Mouse (Mus musculus) embryonic facial prominence, embryonic 12.5 days (tissue): ENCODE measurements at regions not wholly inside any gene's neighbourhood (a gene's known extent, or its start where the extent isn't known, plus 50 kb on each side); places are given as distances from the start of the nearest gene placed in this dataset.

Experiments used
- ATAC-seq: fragments of 200-750 bp; cut with Nextera tagmentation; 2 replicates; pipeline ENCODE4 v1.8.0; 2017; ENCODE audit not compliant: insufficient number of reproducible peaks, insufficient read depth, low FRiP score, low TSS enrichment
- H3K27ac ChIP-seq: fragments of 300-500 bp; sonication (generic); 2 replicates; pipeline ENCODE4 v1.5.1; 2016; ENCODE audit warnings: mild to moderate bottlenecking
- H3K27me3 ChIP-seq: fragments of 300-500 bp; sonication (generic); 2 replicates; pipeline ENCODE4 v1.6.1; 2016; ENCODE audit warnings: mild to moderate bottlenecking, moderate library complexity
- H3K36me3 ChIP-seq: fragments of 300-500 bp; sonication (generic); 2 replicates; pipeline ENCODE4 v1.6.1; 2016; ENCODE audit warnings: mild to moderate bottlenecking
- H3K4me1 ChIP-seq: fragments of 300-500 bp; sonication (generic); 2 replicates; pipeline ENCODE4 v1.6.1; 2016
- H3K4me2 ChIP-seq: fragments of 300-500 bp; sonication (generic); replicated peaks from 2 replicates; pipeline ENCODE4 v1.6.1; 2016; ENCODE audit warnings: mild to moderate bottlenecking, moderate library complexity
- H3K4me3 ChIP-seq: fragments of 300-500 bp; sonication (generic); 2 replicates; pipeline ENCODE4 v1.5.1; 2016; ENCODE audit warnings: mild to moderate bottlenecking
- H3K9ac ChIP-seq: fragments of 300-500 bp; sonication (generic); 2 replicates; pipeline ENCODE4 v1.6.1; 2016; ENCODE audit warnings: mild to moderate bottlenecking, moderate library complexity
- H3K9me3 ChIP-seq: fragments of 300-500 bp; sonication (generic); 2 replicates; pipeline ENCODE4 v1.6.1; 2016; ENCODE audit warnings: mild to moderate bottlenecking, moderate library complexity
- WGBS: fragments of 180-500 bp; shearing (Covaris S2); methylation state at CpG from one replicate; pipeline ENCODE4 v1.1.7; 2016; 5-methylcytosine and 5-hydroxymethylcytosine counted together

DNA sequence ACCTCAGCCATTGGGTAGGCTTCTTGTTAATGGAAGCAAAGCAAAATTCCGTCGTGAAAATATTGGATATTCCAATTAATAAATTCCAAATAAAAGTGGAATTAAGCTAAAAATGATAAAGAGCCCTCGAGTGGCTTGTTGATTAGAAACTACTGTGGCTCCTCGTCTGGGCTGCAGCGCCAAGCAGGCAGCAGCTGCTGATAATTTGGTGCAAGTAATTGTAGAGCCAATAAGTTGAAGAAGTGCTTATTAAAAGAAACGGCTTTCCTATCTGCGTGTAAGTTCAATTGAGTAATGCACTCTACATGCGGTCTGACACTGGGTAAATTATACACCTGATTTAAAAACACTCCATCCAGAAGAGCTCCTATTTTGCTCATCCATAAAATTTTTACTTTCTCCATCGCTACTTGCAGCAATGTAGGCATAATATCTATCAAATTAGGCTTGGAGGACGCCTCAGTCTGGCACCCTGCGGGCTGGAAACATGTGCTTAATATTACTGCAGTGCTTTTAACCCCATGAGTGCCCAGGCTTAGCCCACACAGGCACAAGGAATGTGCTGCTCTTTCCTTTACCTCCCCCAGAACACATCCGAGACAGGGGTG is 171.7 kb upstream of the Dnajc19 start:
- no peak overlapping the region for H3K9ac ChIP-seq
- no peak for ATAC-seq
- no peak overlapping the region for H3K27ac ChIP-seq
- H3K36me3 ChIP-seq, result no peaks in the 10 kb centered on the region
- no peak overlapping the region for H3K4me3 ChIP-seq
- no peaks in the 10 kb centered on the region for H3K27me3 ChIP-seq
- no peaks in the 10 kb centered on the region for H3K9me3 ChIP-seq
- WGBS, result 39% methylated on average over 12 of the region's 12 CpGs
- peak overlapping the region; percentile 15 for H3K4me2 ChIP-seq
- H3K4me1 ChIP-seq, result peaks cover 5% of the 10 kb centered on the region; the same call in 1 of the 2 replicates

DNA sequence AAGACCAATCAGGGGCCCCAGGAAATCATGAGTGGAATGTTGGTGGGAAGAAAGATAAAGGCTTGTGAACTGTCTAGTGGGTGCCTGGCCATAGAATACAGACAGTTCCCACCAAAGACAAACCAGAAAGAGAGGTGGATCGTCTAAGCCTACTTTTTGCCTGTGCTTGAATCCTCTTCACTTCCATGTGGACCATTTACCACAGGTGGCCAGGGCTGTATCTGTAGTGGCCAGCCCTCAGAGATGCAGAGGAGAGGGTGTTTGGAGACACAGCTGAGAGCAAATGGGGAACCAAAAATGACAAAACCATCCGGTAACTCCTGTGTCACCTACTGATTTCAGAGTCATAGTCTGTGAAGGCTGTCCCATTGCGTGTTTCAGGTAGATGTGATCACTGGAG is 161.0 kb upstream of the Dnajc19 start:
- H3K9me3 ChIP-seq, result no peaks in the 10 kb centered on the region
- H3K4me2 ChIP-seq, result no peak overlapping the region
- no peak overlapping the region for H3K9ac ChIP-seq
- no peaks in the 10 kb centered on the region for H3K27me3 ChIP-seq
- no peak overlapping the region for H3K4me3 ChIP-seq
- WGBS, result 92% methylated on average over 3 of the region's 3 CpGs
- no peaks in the 10 kb centered on the region for H3K36me3 ChIP-seq
- no peaks in the 10 kb centered on the region for H3K4me1 ChIP-seq
- ATAC-seq, result no peak
- no peak overlapping the region for H3K27ac ChIP-seq

DNA sequence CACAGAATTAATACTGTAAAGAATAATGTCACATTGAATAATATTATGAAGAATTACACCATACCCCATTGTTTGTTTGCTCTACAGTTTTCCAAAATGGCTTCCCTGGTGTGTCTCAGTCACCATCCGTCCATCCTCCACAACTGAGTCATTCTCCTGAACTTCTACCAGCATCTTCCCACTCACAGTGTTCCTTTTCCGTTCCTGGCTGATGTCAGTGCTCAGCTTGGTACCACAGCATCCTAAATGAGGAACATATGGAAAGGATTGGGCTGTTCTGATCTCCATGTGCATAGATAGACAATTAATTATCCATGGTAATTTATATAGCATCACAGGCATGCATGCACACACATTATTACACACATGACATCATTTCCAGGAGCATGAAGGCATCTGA is 158.9 kb upstream of the Dnajc19 start:
- Histone ChIP-seq H3K27ac (no peak overlapping the region), H3K4me2 (no peak overlapping the region), H3K36me3 (no peaks in the 10 kb centered on the region), H3K9ac (no peak overlapping the region), H3K4me3 (no peak overlapping the region), H3K9me3 (no peaks in the 10 kb centered on the region), H3K27me3 (no peaks in the 10 kb centered on the region), H3K4me1 (no peaks in the 10 kb centered on the region)
- WGBS, result 56% methylated on average over 2 of the region's 2 CpGs
- no peak for ATAC-seq

DNA sequence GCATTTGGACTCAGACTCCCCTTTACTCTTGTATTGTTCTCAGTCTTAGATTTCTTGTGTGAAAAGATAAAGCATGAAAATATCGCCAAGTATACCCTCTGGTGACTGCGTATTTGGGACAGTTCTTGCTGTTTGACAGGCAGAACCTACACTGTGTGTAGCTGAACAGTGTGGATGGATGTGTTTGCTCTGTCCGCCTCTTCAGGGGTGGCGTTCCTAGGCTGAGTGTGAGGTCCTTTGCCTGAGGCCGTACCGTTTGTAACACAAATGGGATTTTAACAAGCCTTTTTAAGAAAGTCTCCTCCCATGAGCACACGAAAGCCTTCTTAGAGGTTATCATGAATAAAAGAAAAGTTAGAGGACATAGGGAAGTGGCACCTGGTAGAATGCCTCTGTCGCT is 153.3 kb upstream of the Dnajc19 start:
- H3K4me3 ChIP-seq, result no peak overlapping the region
- H3K27me3 ChIP-seq, result 0 out of 2 replicates have a peak, but pooled peaks cover 8% of the 10 kb centered on the region
- H3K4me2 ChIP-seq, result no peak overlapping the region

DNA sequence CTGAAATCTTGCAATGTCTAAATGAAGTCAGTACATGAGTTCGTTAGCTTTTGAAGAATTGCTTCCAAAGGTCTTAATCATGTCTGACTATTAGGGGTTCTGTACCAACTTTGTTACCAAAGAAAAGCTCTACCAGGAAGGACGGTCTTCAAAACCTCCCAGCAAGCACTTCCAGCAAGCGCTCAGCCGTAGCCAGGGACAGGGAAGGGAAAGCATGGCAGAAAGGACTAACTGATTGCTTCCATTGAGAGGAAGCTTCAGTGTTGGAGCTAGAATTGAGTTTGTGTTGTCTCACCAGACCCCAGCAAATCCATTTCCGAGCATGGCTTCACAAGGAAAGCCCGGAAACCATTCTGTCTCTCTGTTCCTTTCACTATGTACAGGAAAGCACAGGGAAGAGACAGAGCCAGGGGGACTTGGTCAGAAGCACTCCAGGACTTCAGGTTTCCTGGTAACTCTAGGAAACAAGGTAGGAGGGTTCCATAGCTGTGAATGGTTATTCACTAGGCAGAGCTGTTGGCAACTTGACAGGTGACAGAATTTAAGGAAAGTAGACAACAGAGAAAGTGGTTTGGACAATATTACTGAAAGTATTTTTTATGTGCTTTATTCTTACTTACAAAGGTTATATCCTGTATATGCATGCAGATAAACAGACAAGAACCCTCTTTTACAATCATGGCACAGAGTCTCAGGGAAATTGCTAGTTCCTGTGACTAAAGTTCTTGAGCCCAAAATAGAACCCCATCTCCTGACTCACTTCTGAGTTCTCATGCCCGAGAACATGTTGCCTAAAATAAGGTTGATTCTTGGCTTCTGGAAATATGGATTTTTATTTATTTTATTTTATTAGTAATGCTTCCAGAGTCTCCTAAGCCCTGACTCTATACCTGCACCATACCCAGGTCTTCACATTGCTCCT is 151.5 kb upstream of the Dnajc19 start:
- WGBS, result 80% methylated on average over 7 of the region's 7 CpGs
- H3K9ac ChIP-seq, result no peak overlapping the region
- H3K4me2 ChIP-seq, result no peak overlapping the region
- no peak for ATAC-seq
- H3K27me3 ChIP-seq, result 0 out of 2 replicates have a peak, but pooled peaks cover 8% of the 10 kb centered on the region
- H3K4me1 ChIP-seq, result no peaks in the 10 kb centered on the region
- H3K9me3 ChIP-seq, result no peaks in the 10 kb centered on the region
- no peak overlapping the region for H3K27ac ChIP-seq
- H3K36me3 ChIP-seq, result no peaks in the 10 kb centered on the region
- H3K4me3 ChIP-seq, result no peak overlapping the region

More for the DNA sequence above, 153.3 kb upstream of the Dnajc19 start:
- ATAC-seq, result no peak
- H3K27ac ChIP-seq, result no peak overlapping the region
- WGBS, result 47% methylated on average over 8 of the region's 8 CpGs
- no peaks in the 10 kb centered on the region for H3K4me1 ChIP-seq
- no peaks in the 10 kb centered on the region for H3K36me3 ChIP-seq
- H3K9ac ChIP-seq, result no peak overlapping the region
- no peaks in the 10 kb centered on the region for H3K9me3 ChIP-seq

DNA sequence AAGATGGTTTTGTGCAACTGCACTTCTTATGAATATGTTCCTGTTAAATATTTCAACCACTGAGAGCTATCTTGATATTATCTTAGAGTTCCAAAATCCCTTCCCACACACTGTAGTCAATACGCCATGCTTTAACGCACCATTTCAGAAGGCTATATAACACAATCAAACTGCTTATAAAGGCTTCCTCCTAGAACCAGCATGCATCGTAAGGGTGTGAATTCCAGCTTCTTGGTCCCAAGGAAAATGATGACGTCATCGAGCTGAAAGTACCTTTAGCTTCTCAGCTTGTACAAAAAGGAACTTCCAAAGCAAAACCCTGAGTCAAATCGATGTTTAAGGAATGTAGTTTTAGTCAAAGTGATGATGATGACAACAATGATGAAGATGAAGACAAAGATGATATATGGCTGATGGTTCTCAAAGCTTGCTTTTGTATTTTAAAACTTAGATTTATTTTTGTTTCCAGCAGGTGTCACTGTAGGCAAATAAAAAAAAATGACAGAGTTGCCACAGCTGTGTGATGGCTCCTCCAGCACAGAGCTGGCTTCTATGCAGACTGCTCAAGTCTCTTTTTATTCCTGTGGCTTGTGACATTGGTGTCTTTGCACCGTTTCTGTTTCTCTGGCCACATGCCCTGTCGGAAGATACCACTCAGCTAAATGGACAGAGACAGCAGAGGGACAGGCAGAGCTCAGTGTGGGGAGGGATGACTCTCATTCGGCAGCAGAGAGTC is 150.6 kb upstream of the Dnajc19 start:
- no peak overlapping the region for H3K4me3 ChIP-seq
- 67% methylated on average over 9 of the region's 9 CpGs for WGBS
- no peak for ATAC-seq
- no peaks in the 10 kb centered on the region for H3K9me3 ChIP-seq
- H3K4me1 ChIP-seq, result no peaks in the 10 kb centered on the region
- H3K4me2 ChIP-seq, result no peak overlapping the region
- H3K27ac ChIP-seq, result no peak overlapping the region
- no peaks in the 10 kb centered on the region for H3K36me3 ChIP-seq
- 0 out of 2 replicates have a peak, but pooled peaks cover 8% of the 10 kb centered on the region for H3K27me3 ChIP-seq
- H3K9ac ChIP-seq, result no peak overlapping the region

DNA sequence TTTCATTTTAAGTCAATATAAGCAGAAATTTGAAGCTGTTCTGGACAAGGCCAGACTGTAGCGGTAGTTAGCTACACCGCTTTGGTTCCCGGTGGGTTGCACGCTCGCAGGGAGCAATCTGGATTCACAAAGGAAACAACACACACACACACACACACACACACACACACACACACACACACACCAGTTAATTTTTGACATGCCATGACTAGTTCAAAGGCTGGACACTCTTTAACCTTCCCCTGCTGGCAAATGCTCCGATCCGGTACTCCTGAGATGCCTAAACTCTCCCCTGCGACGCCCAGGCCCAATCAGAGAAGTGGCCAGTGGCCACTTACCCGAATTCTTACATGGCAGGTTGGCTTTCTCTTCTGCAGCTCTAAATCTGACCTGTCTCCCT is 141.2 kb upstream of the Dnajc19 start:
- 82% methylated on average over 10 of the region's 10 CpGs for WGBS
- H3K27ac ChIP-seq, result no peak overlapping the region
- no peak overlapping the region for H3K4me3 ChIP-seq
- H3K27me3 ChIP-seq, result no peaks in the 10 kb centered on the region
- H3K36me3 ChIP-seq, result no peaks in the 10 kb centered on the region
- no peak for ATAC-seq
- no peak overlapping the region for H3K9ac ChIP-seq
- H3K4me1 ChIP-seq, result no peaks in the 10 kb centered on the region
- H3K9me3 ChIP-seq, result no peaks in the 10 kb centered on the region
- H3K4me2 ChIP-seq, result no peak overlapping the region

DNA sequence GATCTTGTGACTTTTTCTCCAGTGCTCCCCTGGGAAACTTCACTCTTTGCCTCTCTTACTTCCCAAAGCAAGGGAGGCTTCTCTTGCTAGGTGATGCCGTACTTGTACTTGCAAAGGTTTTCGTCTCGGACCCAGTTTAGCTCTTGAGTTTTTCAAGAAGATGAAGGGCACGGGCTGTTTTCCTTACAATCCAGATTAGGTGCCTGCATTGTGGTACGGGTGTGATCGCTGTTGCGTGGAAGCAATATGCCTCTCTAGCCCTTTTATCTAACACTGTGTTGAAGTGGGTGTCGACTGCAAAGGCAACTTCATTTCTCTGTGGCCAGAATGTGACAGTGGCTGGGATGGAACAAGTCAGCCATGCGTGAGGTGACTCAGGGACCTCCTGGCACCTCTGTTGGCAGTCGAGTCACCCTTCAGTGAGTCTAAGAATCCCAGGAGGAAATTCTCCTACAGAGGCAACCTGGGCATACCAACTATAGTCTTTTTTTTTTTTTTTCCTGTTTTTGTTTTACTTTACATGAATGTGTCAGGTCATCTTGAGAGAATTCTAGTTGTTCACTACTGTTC is 138.7 kb upstream of the Dnajc19 start:
- Histone ChIP-seq H3K9ac (no peak overlapping the region), H3K9me3 (no peaks in the 10 kb centered on the region), H3K27me3 (no peaks in the 10 kb centered on the region), H3K36me3 (no peaks in the 10 kb centered on the region), H3K4me3 (no peak overlapping the region), H3K4me1 (no peaks in the 10 kb centered on the region), H3K4me2 (no peak overlapping the region), H3K27ac (no peak overlapping the region)
- WGBS, result 85% methylated on average over 10 of the region's 10 CpGs
- ATAC-seq, result no peak

DNA sequence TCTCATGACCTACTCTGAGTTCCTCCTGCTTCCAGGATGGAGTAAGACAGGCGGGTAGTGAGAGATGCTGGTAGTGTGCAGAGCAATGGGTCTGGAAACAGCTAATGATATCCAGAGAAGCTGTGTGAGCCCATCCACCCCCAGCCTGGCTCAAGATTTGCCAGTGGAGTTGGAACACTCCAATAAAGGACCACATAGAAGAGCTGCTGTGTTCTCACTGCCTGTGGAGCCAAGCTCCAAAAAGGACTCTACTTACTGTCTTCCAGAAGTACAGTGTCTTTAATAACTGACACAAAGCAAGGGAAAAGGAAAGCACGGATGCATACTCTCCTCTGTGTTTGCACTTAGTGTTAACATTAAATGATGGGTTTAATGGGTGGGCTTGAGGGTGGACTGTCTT is 138.0 kb upstream of the Dnajc19 start:
- ATAC-seq, result no peak
- Histone ChIP-seq H3K9ac (no peak overlapping the region), H3K27me3 (no peaks in the 10 kb centered on the region), H3K4me1 (no peaks in the 10 kb centered on the region), H3K4me2 (no peak overlapping the region), H3K9me3 (no peaks in the 10 kb centered on the region), H3K4me3 (no peak overlapping the region), H3K36me3 (no peaks in the 10 kb centered on the region), H3K27ac (no peak overlapping the region)
- WGBS, result 84% methylated on average over 2 of the region's 2 CpGs

DNA sequence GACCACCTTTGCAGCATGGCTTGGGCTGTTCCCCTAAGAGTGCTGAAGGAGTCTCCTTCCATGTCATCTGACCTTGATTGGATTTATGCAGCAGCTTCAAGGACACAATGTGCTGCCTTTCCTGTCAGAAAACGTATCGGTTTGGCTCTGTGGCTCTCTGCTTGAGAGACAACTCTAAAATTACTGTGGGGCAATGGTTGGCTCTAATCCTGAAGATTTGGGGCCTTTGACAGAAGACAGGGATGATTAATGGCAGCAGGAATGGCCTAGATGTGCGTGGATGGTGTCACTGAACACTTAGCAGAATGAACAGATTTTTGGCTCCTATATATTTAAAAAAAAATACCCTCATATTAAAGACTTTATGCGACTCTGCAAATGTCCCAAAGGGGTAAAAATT is 136.8 kb upstream of the Dnajc19 start:
- Histone ChIP-seq H3K9ac (no peak overlapping the region), H3K27ac (no peak overlapping the region), H3K27me3 (no peaks in the 10 kb centered on the region), H3K36me3 (no peaks in the 10 kb centered on the region), H3K4me3 (no peak overlapping the region), H3K4me2 (no peak overlapping the region), H3K9me3 (no peaks in the 10 kb centered on the region), H3K4me1 (no peaks in the 10 kb centered on the region)
- WGBS, result 80% methylated on average over 4 of the region's 4 CpGs
- ATAC-seq, result no peak

DNA sequence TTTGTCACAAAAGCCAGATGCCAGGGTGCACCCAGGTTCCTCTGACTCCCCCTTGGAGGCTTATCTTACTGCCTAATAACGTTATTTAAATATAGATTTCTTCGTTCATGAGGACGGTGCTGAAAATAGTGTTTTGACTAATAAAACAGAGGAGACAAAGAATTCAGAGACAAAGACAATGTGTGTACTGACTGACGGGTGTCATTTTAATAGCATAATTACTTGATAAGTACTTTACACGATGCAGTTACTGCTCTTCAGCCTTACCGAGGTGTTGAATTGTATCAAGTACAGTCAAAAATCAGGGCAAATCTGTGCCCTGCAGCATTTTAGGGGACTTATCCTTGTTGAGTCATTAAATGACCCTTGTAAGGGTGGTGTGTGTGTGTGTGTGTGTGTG is 133.1 kb upstream of the Dnajc19 start:
- no peak overlapping the region for H3K4me3 ChIP-seq
- H3K36me3 ChIP-seq, result no peaks in the 10 kb centered on the region
- 0 out of 2 replicates have a peak, but pooled peaks cover 6% of the 10 kb centered on the region for H3K9me3 ChIP-seq
- H3K27me3 ChIP-seq, result no peaks in the 10 kb centered on the region
- H3K27ac ChIP-seq, result no peak overlapping the region
- H3K4me1 ChIP-seq, result no peaks in the 10 kb centered on the region
- ATAC-seq, result no peak
- no peak overlapping the region for H3K4me2 ChIP-seq
- WGBS, result 83% methylated on average over 6 of the region's 6 CpGs
- no peak overlapping the region for H3K9ac ChIP-seq
